Mouse (Mus musculus) inflammation-experienced regulatory T-cells, adult 6 months (primary cell): Measurements from ENCODE around the gene Ly6g6d. TPM values are rescaled to one million over a fixed set of nuclear protein-coding genes. Genes with fewer than 3 reads are reported as not detected.
A peak's percentile ranks its signal among the peaks of the same experiment; 100 is the strongest.

Experiments used
- ATAC-seq: one replicate; pipeline ENCODE4 v1.8.0; 2017
- polyA plus RNA-seq, 3 experiments: library from polyadenylated mRNA; unstranded; fragments of 100-300 nt; shearing (Covaris generic); gene quantifications; one replicate each; pipeline ENCODE4 v1.2.1; 2017

Ly6g6d gene
- polyA plus RNA-seq, 3 experiments from 2014 or later = not detected

- no peak for ATAC-seq
Observed at GRCm38 (mm10) chr17:35097164-35097655, 19.3 kb upstream of the Ly6g6d start.

- no peak for ATAC-seq
Observed at GRCm38 (mm10) chr17:35096597-35096996, 18.7 kb upstream of the Ly6g6d start.

GRCm38 (mm10) chr17:35094475-35095365, 16.9 kb upstream of the Ly6g6d start:
- ATAC-seq = no peak

DNA sequence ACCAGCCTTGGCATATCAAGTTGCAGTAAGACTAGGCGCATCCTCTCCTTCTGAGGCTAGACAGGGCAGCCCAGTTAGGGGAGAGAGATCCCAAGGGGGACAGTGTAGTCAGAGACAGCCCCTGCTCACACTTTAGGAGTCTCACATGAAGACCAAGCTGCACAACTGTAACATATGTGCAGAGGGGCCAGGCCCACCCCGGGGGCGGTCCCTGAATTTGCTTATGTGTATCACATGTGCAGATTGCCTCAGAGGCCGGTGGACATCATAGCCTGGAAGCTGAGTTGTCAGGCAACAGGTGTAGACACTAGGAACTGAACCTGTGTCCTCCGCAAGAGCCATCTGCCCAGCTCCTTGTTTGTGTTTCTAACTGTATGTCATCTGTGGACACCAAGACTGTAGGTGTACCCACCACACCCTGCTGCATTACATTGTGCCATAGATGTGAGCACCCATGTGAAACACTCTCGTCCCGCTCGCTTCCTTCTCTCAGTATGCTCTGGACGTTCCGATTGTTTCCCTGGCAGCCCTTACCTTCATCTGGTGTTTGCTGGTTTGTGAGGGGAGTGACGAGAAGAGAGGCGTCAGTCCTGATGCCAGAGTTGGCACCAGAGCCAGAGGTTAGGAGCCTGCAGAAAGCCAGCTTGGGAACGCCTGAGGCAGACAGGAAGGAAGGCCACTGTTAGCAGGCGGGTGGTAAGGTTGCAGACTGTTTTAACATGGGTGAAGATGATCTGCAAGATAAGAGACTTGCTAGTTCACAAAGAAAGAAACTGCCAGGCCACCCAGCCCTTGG, 14.7 kb upstream of the Ly6g6d start:
- no peak for ATAC-seq

DNA sequence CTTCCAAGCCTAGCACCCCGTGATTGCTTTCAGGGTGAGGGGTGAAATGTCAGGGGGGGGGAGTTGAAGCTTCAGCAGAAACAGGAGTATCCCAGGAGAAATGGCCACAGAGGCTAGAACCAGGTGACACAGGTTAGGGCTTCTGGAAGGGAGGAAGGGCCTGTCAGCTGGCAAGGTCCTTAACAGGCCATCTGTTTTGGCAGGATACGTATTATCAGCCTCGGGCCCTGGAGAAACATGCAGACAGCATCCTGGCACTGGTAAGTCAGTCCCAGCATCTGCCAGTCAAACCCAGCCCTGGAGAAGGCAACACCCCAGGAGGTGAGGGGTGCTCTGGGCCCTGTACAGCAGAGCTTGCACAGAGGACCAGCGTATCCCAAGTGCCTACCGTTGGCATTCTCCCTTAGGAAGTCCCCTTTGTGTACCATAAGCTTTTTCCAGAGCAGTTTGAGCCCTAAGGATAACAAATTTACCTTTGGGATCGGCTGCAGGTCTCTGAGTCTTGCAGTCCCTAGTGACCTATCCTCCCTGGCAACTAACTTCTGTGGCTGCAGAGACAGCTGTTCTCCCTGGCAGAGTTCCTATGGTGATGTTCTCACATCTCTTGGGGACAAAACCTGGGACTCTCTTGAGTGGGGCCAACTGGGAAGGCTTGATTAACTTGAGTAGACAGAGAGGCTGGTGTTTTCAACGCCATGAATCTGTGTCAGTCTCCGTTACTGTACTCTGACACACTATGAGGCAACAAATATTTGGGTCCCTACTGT, 12.5 kb upstream of the Ly6g6d start:
- ATAC-seq = no peak

- ATAC-seq = peak; percentile 95
Observed at GRCm38 (mm10) chr17:35088825-35089644, 11.2 kb upstream of the Ly6g6d start, which contains the start of gene Abhd16a. Gene Abhd16a (plus strand): TSS chr17:35089263.

DNA sequence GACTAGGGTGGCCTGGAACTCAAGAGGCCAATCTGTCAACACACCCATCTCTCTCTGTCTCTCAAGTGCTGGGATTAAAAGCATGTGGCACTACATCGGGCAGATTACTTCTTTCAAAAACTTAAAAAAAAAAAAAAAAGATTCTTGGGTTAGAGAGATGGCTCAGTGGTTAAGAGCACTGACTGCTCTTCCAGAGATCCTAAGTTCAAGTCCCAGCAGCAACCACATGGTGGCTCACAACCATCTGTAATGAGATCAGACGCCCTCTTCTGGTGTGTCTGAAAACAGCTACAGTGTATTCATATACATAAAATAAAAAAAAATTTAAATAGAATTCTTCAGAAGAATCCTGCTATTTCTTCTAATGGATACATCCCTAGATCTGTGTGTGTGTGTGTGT, 10.3 kb upstream of the Ly6g6d start:
- no peak for ATAC-seq

- no peak for ATAC-seq
Observed at GRCm38 (mm10) chr17:35085208-35085865, 7.5 kb upstream of the Ly6g6d start, which contains the start of gene Ly6g6f. Gene Ly6g6f (minus strand): TSS chr17:35085610.

DNA sequence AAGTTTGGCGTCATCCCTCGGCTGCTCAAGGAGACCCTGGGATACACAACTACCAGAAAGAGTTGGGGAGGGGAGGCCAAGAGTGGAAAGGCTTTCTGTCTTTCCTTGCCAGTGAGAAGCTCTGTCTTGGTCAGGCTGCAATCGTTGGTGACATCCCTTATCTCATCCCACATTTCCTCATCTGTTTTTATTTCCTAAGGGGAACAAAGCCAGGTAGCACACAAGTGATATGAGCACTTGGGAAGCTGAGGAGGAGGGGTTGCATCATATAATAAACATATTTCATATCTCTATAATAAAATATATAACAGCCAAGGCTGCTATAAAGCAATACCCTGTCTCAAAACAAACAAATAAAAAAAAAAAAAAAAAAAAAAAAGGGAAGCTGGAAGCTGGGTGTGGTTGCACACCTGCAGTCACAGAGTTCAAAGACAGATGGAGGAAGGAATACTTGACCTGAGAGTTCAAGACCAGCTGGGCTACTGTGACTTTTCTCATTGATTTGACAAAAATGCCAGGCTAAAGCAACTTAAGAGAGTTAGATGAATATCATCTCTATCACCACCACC, 6.1 kb upstream of the Ly6g6d start:
- no peak for ATAC-seq

DNA sequence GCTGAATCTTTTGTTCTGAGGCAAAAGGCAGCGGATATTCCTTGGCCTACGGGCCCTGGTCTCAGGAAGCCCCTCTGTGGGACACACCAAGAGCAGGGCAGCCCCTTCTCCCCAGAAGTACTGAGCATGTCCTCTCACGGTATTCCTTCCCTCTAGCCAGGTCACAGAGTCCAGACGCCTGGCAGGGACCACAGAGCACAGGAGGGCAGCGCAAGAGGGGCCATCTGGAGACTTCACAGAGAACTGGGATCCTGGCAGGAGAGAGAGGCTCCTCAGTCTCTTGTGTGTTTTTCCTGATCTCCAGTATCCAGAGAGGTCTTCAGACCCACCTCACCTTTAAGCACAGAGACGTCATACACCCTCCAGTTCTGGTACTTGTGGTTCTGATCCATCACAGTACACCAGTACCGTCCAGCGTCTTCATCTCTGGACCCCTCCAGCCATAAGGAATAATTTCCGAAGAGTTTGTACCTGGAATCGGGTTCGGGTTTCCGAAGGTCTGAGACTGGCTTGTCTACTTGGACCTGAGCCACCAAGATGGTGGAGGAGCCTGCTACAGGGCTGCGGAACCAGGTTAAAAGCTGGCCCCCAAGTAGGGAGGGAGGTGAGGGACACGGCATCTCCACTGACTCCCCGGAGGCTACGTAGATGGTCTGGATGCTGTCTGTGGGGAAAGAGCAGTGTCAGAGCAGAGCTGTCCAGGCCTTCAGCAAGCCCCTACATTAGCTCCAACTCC, 5.1 kb upstream of the Ly6g6d start:
- ATAC-seq = no peak

- ATAC-seq = no peak
Observed at GRCm38 (mm10) chr17:35080710-35081109, 2.8 kb upstream of the Ly6g6d start.

GRCm38 (mm10) chr17:35080248-35080647, 2.4 kb upstream of the Ly6g6d start:
- no peak for ATAC-seq

GRCm38 (mm10) chr17:35079778-35080177, 1.9 kb upstream of the Ly6g6d start:
- ATAC-seq = no peak

- no peak for ATAC-seq
Observed at GRCm38 (mm10) chr17:35077285-35077684, 580 bp downstream of the Ly6g6d start.

- no peak for ATAC-seq
Observed at GRCm38 (mm10) chr17:35076507-35077176, 1.2 kb downstream of the Ly6g6d start, which contains the start of gene Ly6g6e. Gene Ly6g6e (plus strand): TSS chr17:35076902.

DNA sequence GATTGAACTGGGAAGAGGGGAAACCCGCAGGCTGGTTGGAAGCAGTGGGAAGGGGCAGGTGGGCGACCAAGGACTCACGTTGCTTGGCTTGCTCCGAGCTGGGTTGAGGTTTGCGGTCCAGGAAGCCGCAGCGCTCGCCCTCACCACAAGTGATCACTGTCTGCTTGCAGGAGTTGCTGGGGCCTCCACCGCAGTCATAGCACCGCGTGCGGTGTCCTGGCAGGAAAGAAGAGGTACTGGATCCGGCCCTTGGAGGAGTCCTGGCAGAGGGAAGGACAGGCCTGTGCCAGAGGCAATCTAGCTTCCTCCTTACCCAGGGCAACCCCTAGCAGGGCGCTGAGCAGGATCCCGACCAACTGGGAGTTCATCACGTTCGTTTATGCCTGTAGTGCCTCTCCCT, 3.8 kb downstream of the Ly6g6d start:
- no peak for ATAC-seq

DNA sequence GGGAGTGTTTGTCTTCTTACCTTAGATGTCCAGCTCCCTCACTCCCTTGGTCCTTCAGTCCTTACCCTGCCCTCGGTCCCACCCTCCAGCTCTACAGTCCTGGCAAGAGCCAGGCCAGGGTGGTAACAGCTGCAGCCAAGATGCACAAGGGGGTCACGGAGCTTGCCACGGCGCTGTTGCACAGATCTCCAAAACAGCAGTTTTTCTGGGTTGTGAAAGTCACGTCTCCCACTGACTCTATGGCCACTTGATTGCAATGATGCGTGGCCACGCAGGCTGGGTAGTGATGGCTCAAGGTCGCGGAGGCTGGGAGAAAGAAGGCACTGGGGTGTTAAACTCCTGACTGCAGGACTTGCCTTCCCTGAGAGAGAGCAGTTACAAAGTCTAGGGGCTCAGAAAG, 6.4 kb downstream of the Ly6g6d start:
- no peak for ATAC-seq

- no peak for ATAC-seq
Observed at GRCm38 (mm10) chr17:35070556-35071229, 7.2 kb downstream of the Ly6g6d start.
